Mouse (Mus musculus): ENCODE measurements around the gene Ttc39b.

GRCm38 (mm10) chr4:83339393-83339792, 15.3 kb upstream of the Ttc39b start:
- no peak for TF ChIP-seq CTCF (IDR thresholded peaks at IDR 0.05; ENCODE audit: extremely low read depth, insufficient read depth, low read length)
- no peak for TF ChIP-seq POLR2A (IDR thresholded peaks at IDR 0.05; ENCODE audit: extremely low read depth, insufficient read depth, low read length)
